Mouse (Mus musculus): ENCODE measurements around the gene Zfand2b.

The Zfand2b gene

GRCm38 (mm10) chr1:75212542-75212941, 44.1 kb downstream of the Zfand2b start:
- no peak for DNase-seq (ENCODE audit: low read depth, low spot score)

- DNase-seq (ENCODE audit: low read depth, low spot score) = peak; percentile 39
These were observed 44.6 kb downstream of the Zfand2b start for GRCm38 (mm10) chr1:75213096-75213495.

GRCm38 (mm10) chr1:75214442-75214841, 46.0 kb downstream of the Zfand2b start:
- DNase-seq (ENCODE audit: low read depth, low spot score) = no peak

GRCm38 (mm10) chr1:75214886-75215285, 46.4 kb downstream of the Zfand2b start:
- DNase-seq (ENCODE audit: low read depth, low spot score) = no peak

- no peak for DNase-seq (ENCODE audit: low read depth, low spot score)
These were observed 47.3 kb downstream of the Zfand2b start for GRCm38 (mm10) chr1:75215785-75216184.

- DNase-seq (ENCODE audit: low read depth, low spot score) = peak; percentile 12
These were observed 48.5 kb downstream of the Zfand2b start for GRCm38 (mm10) chr1:75216797-75217585.

GRCm38 (mm10) chr1:75217893-75218226, 49.4 kb downstream of the Zfand2b start:
- DNase-seq (ENCODE audit: low read depth, low spot score) = no peak

GRCm38 (mm10) chr1:75218227-75219001, 50.0 kb downstream of the Zfand2b start:
- peak; percentile 76 for DNase-seq (ENCODE audit: low read depth, low spot score)

GRCm38 (mm10) chr1:75219078-75219477, 50.6 kb downstream of the Zfand2b start:
- peak; percentile 97 for DNase-seq (ENCODE audit: low read depth, low spot score)

- DNase-seq (ENCODE audit: low read depth, low spot score) = no peak
These were observed 51.1 kb downstream of the Zfand2b start, which contains the start of gene Tuba4a for GRCm38 (mm10) chr1:75219531-75219930. Gene Tuba4a, minus strand, starts transcription at chr1:75219865.

All from CD4-positive, CD25-positive, alpha-beta regulatory T cell, adult 2 months (primary cell).